Mouse (Mus musculus): ENCODE data around the gene Gfod2.
A peak's percentile ranks its signal among the peaks of the same experiment; 100 is the strongest.

Gene Gfod2

DNA sequence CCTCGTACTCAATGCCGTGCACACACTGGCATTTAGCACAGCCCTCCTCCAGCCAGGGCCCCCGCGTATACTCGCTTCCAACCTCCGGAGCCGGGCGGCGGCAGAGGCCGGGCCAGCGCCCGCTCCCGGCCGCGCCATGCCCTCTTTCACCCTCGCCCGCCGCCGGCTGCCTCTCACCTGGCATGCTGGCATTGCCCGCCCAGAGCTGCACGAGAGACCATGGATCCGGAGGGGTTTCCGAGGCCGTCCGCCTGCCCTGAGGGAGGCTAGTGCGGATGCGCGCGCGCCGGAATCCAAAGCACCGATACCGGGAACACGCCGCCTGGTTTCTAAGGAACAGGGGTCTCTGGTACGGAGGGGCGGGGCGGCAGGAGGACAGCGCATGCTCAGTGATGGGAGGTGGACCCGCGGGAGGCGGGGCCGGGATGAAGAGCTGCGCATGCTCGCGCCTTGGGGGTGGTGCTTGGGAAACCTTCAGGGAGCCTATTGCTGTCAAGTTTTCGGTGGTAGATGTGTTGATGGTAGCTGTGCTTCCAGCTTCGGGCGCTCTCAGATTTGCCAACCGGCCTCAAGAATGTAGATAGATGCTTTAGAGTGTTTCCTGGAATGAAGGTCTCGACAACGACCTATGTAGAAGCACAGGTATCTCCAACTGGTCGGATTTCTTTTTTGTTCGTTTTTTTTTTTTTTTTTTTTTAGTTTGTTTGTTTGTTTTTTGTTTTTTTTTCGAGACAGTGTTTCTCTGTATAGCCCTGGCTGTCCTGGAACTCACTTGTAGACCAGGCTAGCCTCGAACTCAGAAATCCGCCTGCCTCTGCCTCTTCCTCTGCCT is at the start of gene Gfod2:
Gene Gfod2, minus strand, starts transcription at position 388 of the 832 bp plus-strand sequence.
- DNase-seq (ENCODE audit: low read depth, low spot score), result peak; percentile 98

DNA sequence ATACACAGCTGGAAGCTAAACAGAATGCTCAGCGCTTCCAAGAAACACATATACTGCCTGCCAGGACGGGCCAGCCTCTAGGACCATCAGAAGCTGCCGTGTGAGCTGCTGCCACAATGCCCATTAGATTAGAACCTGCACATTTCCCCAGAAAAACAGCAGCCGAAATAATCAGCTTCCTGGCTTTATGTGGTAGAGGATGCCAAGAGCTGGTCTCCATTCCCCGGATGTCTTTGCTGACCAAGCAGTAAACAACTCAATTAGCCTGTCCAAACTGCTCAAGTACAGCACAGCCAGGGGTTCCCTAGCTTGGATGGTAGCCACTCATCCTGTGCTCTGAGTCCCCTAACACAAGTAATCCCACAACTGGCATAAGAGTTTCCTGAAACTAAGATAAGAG is 49.3 kb upstream of the Gfod2 start:
- no peak for DNase-seq (ENCODE audit: low read depth, low spot score)

GRCm38 (mm10) chr8:105805964-105806363 is 47.5 kb upstream of the Gfod2 start:
- no peak for DNase-seq (ENCODE audit: low read depth, low spot score)

GRCm38 (mm10) chr8:105805346-105805745 is 46.9 kb upstream of the Gfod2 start:
- no peak for DNase-seq (ENCODE audit: low read depth, low spot score)

GRCm38 (mm10) chr8:105804797-105805196 is 46.3 kb upstream of the Gfod2 start:
- DNase-seq (ENCODE audit: low read depth, low spot score), result no peak

GRCm38 (mm10) chr8:105801153-105801904 is 42.9 kb upstream of the Gfod2 start:
- no peak for DNase-seq (ENCODE audit: low read depth, low spot score)

DNA sequence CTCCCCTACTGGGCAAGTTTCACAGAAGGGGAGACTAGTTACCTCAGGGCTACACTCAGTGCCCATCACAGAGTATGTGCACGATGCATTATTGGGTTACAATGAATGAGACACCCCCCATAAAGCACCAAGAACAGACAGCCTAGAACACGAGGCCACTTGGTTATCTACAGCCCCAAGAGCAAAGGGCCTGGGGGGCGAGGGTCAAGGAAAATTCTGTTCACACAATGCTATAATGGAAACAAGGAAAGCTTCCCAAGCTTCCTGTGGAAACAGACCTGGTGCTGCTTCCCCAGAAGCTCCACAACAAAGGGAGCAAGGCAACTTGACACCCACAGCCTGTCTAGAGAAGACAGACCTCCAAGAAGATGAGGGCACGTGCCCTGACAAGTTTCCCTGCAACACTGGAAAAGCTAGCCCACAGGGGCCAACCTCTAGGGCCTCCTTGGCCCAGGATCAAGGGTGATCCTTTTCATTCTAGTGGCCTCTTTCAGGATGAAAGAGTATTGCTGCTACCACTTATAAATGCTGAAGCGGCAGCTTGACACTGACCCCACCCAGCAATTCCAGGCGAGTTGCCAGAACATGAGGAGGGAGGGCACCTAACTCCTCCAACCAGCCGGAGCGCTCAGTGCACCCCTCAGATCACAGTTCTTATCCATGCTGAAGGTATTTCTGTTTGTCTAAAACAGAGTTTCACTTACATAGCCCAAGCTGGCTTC is 40.8 kb upstream of the Gfod2 start:
- DNase-seq (ENCODE audit: low read depth, low spot score), result peak; percentile 64

GRCm38 (mm10) chr8:105798408-105798807 is 39.9 kb upstream of the Gfod2 start:
- no peak for DNase-seq (ENCODE audit: low read depth, low spot score)

DNA sequence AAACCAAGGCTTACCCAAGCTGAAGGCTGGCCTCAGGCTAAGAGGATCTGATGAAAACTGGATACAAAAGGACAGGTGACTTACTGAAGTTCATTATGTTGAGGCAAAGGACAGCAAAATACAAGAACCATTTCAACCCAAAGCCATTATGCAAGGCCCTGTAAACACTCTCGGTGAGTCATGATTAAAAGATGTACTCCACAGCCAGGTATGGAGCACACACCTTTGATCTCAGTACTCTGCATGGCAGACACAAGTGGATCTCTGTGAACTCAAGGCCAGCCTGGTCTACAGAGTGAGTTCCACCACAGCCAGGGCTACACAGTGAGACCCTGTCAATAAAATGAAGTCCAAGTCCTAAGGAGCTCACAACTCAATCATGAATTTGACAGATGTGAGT is 37.3 kb upstream of the Gfod2 start:
- DNase-seq (ENCODE audit: low read depth, low spot score), result no peak

- DNase-seq (ENCODE audit: low read depth, low spot score), result no peak
Measured at GRCm38 (mm10) chr8:105794009-105794598, 35.6 kb upstream of the Gfod2 start.

GRCm38 (mm10) chr8:105793331-105793730 is 34.9 kb upstream of the Gfod2 start:
- DNase-seq (ENCODE audit: low read depth, low spot score), result no peak

DNA sequence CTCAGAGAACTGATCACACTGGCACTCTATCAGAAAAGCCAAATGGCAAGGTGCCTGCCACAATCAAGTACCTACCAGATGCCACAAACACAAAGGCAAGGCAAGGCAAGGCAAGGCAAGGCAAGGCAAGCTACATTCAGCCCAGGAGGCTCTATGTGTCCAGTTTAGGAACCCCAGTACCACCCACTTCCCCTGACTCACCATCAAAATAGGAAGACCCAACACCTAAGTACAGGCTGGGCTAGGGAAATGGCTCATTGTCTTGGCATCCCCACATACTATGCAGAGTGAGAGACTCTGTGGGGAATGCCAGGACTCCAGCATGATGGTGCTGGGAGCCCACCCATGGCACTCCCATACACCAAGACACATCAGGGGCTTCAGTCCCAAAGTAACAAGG is 31.2 kb upstream of the Gfod2 start:
- no peak for DNase-seq (ENCODE audit: low read depth, low spot score)

- no peak for DNase-seq (ENCODE audit: low read depth, low spot score)
Measured at GRCm38 (mm10) chr8:105788927-105789326, 30.5 kb upstream of the Gfod2 start.

DNA sequence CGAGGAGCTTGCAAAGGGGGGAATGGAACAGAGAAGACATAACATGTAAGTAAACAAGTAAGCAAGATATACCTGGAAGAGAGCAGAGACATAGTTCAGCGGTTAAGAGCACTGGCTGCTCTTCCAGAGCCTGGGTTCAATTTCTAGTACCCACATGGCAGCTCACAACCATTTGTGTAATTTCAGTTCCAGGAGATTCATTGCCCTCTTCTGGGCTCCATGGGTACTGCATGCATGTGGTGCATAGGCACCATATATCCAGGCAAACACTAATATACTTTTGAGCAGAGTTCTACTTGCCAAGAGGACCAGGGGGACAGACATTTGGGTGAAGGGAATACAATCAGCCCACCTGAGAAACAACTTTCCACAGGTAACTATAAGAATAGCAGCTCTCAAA is 29.8 kb upstream of the Gfod2 start:
- DNase-seq (ENCODE audit: low read depth, low spot score), result peak; percentile 79

GRCm38 (mm10) chr8:105780298-105780697 is 21.8 kb upstream of the Gfod2 start:
- no peak for DNase-seq (ENCODE audit: low read depth, low spot score)

GRCm38 (mm10) chr8:105777833-105778232 is 19.4 kb upstream of the Gfod2 start:
- no peak for DNase-seq (ENCODE audit: low read depth, low spot score)

- no peak for DNase-seq (ENCODE audit: low read depth, low spot score)
Measured at GRCm38 (mm10) chr8:105774498-105774897, 16.0 kb upstream of the Gfod2 start.

- DNase-seq (ENCODE audit: low read depth, low spot score), result no peak
Measured at GRCm38 (mm10) chr8:105773441-105773861, 15.0 kb upstream of the Gfod2 start.

- DNase-seq (ENCODE audit: low read depth, low spot score), result no peak
Measured at GRCm38 (mm10) chr8:105771398-105772175, 13.1 kb upstream of the Gfod2 start.

GRCm38 (mm10) chr8:105770609-105771008 is 12.1 kb upstream of the Gfod2 start:
- peak; percentile 64 for DNase-seq (ENCODE audit: low read depth, low spot score)
